Mouse (Mus musculus) T-cell, adult 2 months (primary cell): ENCODE measurements around the gene Rhbdf2.

Experiments used
- DNase-seq: peaks from one replicate; pipeline ENCODE4 v3.0.0; 2022; ENCODE audit warnings: low spot score

Rhbdf2 gene

DNA sequence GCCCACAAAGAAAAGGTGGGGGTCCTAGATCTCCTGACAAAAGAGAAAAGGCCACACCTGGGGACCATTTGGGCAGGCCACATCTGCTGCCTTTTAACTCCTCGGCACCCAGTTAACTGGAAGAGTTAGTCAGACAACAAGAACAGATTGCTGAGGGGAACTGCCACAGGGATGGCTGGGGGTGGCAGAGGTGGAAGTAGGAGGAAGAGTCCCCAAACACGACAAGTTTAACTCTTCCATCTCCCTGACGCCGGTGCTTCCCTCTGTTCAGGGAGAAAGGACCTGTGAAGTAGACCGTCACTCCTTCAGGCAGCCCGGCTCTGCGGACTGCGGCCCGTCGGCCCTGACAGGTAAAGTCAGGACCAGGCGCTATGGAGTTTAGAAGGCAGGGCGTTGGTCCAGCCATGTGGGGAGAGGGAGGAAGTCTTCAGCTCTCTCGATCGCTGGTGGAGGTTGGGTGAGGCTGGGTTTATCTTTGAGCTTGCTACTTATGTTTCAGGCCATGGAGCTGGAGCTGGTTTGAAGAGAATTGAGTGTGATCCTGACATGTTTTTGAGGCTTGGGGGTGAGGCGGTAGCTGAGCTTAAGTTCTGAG is 32.3 kb upstream of the Rhbdf2 start:
- no peak for DNase-seq

DNA sequence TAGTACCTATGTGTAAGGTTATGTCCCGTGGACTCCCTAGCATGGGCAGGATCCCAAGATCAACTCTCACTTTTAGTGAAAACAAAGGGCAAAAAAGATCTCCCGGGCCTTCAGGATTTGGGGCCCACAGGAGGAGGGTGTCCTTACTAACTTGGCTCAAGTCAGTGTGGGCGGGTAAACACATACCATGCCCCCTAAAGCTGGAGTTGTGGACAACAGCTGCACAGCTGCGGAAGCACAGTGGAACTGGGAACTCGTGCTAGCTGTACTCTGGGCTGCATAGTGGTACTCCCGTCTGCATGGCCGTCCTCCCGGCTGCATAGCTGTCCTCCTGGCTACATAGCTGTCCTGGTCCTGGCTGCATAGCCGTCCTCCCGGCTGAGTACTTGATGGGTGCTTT is 31.4 kb upstream of the Rhbdf2 start:
- no peak for DNase-seq

DNA sequence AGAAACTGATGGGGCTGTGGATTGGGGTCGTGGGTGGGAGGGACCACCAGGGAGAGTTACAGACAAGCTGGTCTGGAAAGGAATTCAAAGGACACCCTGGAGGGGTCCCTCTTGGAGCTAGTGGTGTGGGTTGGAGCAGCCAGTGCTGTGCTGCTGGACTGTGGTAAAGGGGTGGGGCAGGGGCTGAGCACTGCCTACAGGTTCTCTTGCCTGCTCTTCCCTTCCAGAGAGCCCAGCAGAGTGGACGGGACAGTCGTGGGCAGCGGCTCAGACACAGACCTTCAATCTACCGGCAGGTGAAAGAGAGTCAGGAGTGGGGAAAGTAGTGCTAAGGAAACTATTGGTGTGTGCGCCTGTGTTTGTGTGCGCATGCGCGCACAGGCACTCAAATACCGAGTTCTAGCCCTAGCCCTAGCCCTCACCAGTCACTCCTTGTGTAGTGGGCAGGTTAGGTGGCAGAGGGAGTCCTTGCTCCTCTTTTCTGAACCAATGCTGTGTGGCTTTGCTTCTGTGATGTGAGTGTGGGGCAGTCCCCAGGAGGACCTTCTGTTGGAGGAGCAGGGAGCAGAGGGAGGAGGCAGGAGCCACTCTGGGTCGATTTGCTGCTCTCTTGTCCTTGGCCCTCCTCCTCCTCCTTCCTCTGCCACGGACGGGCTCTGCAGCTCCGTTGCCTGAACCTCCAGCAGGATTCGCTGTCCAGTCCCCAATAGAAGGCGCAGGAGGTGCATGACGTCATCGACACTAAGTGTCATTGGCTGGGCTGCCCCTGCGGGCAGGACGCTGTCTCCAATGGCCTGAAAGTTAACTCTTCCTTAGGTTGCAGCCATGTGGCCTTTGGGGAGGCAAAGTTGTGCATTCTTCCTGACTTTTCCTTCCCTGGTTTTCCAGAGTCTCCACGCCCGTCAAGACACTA is 30.7 kb upstream of the Rhbdf2 start:
- peak; percentile 39 for DNase-seq

DNA sequence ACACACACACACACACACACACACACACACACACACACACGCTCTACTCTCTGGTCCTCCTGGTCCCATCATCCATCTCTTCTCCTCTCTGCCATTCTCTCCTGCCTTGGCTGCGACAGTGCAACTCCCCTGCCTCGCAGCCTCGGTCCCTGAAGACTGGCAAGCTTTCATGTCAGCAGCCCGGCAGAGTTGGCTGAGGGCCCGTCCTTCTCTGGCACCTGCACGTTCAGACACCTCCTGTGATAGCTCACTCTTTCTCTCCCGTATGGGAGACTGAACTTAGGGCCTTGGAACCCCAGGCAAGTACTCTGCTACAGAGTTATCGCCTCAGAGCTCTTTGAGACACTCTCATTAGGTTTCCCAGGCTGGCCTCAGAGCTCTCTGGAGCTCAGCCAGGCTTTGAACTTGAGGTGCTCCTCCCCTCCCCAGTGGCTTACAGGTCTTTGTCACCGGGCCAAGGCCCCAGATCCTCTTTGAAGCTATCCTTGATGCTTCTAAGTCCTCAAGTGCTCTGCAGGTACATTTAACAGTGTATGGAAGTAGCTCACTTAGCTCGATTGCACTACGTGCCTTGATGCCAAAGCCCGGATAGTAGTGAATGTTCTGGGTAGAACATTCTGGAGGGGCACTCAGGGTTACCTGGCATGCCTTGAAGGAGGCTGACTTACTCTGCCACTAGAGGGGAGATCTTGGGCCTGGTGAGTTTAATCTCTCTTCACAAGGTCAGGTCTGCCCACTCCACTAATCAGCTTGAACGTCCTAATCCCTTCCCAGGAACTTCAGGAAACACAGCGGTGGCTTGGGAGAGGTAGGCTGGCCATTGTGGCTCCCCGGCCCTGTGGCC is 29.8 kb upstream of the Rhbdf2 start:
- DNase-seq: no peak

DNA sequence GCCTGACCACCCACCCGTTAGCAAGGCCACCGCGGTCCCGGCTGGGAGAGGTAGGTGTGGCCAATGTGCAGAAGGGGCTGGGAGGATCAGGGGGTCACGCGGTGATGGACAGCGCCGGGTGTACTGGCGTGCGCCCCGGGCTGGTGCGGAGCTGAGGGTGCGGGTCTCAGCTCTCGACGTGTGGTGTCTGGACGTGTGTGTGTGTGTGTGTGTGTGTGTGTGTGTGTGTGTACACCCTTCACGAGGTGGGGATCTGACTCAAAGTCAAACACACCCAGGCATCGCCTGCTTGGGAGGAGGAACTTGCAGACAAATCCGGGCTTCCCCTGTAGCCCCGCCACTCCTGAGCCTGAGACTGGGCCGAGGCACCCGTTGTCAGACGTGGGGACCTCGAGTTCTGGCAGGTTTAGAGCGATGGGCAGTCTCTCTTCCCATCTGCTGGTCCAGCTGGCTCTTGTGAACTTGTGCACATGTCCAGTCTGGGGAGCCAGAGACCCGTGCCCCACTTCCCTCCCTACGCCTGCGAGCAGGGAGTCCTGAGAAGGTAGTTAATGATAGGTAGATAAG is 27.5 kb upstream of the Rhbdf2 start, which contains the start of gene Cygb:
Gene Cygb (minus strand): TSS at position 59 of the 567 bp plus-strand sequence.
- no peak for DNase-seq

DNA sequence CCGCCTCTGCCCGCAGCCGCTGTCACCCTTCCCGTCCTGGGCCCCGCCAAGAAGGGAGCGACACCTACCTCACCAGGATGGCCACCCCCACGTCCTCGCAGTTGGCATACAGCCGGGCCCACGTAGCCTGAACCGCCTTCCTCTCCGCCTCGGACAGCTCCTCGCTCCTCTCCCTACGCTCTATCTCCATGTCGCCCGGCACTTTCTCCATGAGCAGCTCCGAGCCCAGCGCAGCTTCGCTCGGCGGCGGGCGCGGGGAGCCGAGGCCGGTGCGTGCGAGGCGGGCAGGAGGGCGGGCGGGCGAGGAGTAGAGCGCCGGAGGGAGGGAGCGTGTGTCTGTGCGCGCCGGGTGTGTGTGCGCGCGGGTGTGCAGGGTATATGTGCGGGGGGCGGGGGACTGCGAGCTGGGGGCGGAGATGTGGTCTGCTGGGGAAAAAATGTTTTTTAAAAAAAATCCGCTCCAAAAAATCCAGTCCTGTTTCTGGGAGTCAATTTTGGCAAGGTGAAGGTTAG is 26.9 kb upstream of the Rhbdf2 start:
- DNase-seq: no peak

DNA sequence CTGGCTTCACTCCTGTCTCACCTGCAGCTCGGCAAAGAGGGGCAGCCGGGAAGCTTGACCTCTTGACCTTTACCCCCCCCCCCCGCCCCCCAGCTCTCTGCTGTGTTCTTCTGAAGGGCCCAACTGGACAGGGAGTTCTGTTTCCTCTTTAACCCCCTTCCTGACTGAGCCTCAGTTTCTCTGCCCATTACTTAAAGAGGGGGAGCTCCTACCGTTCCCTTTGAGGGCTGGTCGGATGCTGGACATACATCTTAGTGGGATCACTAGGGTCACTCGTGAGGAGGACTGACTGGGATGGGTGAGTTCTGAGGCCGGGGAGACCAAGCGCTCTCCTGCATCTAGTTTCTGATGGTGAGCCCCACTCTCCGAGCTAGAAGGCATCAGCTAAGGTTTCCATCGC is 26.4 kb upstream of the Rhbdf2 start, which contains the start of gene Prcd:
Gene Prcd (plus strand): TSS at position 301 of the 400 bp plus-strand sequence.
- DNase-seq: no peak

DNA sequence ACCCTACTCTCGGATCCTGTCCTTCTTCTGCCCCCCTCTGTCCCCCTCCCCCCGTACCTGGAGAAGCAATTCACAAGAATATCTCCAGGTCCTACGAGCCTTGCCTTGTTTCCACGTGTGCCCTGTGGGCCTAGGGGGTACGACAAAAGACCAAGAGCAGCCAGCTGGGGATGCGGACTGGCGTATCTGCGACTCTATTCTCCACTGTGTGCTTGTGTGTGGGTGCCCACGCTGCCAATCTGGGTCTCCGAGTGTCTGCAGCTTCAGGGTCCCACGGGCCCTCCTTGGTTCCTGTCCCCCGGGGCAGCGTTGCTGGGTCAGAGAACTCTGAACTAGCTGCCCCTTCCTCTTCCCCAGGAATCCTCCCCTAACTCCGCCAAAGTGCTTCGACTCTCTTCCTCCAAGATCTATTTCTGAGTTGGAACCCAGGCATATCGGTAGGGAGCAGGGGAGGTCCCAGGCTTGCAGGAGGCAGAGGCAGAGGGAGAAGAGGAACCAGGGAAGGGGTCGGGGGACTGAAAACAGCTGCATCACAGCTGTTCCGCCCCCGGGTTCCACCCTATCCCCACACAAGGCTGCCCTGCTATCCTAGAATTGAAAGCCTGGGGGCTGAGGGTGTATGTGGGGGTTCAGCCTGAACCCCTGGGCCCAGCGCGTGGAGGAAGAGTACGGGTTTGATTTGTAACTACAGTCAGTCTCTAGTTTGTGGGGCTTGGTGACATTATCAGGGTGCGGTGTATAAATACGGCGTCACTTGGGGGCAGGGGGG is 25.7 kb upstream of the Rhbdf2 start:
- DNase-seq: no peak

DNA sequence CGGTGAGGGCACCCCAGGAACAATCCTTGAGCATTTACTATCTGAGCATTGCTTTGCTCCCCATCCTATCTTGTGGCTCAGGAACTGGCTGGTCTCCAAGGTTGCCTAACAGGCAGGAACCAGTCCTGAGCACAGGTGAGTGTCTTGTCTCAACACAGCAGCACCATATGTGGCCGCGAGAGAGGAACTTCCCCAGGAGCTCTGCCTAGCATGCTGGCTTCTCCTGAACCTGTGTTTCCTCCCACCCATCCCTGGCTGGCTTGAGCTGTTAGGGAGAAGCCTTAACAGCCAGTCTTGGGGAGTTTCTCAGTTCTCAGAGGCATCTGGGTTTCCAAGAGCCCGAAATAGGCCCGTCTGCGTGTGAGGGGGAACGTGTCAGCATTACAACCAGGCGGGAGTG is 24.5 kb upstream of the Rhbdf2 start:
- no peak for DNase-seq

DNA sequence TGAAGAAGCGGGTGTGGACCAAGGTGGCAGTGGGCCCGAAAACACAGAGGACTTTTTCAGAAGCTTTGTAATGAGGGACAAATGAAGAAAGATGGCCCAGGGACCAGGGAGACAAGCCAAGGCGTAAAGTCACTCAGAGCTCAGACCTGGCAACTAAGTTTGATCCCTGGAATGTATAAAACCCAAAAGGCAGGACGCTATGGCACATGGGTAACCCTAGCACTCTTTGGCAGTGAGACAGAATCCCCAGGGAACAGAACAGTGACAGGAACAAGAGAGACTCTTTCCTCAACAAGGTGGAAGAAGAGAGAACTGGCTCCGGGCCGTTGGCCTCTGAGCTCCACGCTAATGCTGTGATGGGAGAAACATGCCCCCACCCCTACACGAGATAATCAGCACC is 24.0 kb upstream of the Rhbdf2 start:
- DNase-seq: no peak

DNA sequence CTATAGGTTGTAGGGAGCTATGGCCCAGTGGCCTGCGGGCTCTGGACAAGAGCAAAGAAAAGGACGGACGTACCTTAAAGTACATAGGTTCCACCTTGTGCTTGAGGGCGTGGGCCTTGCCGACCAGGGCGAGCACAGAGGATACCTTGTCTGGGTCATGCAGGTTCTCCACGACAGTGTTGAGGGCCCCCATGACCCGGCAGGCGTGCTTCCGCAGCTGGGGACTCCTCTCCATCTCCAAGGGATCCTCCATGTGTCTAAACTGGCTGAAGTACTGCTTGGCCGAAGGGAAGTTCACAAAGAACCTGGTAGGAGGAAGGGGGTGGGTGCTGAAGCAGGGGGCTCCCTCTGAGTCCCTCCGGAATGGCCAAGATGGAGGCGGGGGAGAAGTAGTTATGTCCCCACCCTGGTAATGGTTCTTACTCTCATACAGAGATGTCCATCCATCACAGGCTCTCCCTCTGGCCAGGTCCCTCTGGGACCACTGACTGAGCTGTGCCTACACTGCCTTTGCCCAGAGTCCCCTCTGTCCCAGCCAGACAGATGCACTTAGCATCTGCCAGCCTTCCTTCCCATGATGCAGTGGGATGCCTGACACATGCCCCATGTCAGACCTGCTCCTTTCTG is 23.0 kb upstream of the Rhbdf2 start:
- no peak for DNase-seq

DNA sequence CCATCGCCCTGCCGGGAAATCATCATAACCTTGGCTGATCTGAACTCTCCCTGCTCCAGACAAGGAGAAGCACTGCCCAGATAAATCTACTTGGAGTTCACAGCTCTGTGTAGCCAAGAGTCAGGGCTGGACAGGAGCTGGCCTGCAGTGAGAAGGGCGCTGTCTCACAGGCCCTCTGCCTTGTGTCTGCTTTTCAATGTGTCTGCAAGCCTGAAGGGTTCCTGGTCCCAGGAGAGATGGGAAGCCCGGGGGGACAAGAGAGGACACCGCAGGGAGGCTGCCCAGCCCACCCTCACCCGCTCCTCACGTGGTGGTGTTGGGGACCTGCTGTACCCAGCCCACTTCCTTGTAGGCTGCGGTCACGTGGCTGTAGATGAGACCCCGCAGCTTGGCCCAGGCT is 22.2 kb upstream of the Rhbdf2 start:
- DNase-seq: no peak

DNA sequence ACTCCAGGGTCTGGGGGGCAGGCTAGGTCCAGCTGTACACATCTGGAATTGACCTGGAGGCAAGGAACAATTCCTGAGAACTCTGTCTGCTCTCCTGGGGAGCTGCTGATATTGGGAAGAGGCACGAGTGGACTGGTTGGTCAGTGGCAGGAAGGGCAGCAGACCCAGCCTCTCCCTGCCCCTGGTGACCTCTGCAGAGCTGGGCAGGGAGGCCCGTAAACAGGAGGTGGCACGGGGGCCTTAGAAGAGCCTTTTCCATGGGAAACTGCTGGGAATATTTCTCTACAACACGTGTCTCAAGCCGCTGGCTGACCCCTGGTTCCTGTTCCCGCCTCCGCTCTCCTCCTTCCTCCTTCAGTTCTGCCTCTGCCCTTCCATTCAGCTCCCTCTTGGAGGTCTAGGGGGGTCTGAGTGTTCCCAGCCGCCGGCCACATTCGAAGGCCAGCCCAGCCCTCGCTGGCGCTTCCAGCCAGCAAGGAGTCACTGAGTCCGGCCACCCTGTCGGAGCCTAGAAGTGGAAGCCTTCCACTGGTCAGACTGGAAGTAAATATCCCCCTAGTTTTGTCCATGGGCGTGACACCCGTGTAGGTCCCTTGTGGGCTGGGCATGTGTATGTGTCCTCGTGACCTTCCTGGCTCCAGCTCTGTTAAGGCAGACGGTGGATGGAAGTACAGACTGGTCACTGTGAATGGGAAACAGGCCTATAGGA is 21.5 kb upstream of the Rhbdf2 start:
- DNase-seq: no peak

DNA sequence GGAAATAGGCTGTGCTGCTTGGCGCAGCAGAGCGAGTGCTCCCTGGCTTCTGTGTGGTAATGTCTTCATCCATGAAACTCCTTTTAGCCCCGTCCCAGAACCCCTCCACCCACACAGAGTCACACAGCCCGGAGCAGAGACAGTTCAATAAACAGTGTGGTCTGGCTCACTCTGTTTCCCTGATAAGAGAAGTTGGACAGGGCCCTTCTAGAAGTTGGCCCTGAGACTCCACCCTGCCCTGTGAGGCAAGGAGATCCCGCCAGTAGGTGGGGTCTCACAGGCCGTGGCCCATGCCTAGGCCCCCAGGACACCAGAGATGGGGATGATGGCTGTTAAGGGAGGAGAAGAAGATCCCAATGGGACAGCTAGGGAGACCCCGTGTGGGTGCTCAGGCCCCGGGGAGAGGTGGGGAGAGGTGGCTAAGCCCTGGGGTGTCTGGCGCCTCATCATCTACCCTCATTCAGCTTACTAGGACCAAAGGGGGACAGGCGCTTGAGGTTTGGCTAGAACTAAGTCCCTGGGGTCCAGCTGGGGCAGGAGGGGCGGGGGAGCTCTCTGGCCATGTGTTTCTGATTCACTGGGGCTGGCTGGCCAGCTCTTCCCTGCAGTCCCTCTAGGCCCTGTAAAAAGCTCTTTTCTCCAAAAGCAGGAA is 20.6 kb upstream of the Rhbdf2 start:
- DNase-seq: no peak

DNA sequence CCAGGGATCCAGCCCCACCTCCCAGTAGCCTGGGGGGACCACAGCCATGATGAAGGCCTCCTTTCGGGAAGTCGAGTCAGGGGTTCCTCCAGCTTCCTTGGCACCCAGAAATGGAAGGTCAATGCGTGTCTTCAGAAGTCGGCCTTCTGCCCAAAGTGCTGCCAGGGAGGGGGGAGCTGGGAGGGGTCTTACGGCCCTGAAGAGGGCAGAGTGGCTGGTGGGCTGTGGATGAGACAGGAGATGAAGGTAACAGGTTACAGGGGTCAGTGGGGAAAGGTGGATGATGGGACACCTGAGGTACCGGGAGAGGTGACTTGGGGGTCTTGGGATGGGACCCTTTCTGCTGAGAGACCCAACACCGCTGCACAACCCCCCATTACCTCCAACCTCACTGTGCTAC is 20.0 kb upstream of the Rhbdf2 start:
- no peak for DNase-seq

DNA sequence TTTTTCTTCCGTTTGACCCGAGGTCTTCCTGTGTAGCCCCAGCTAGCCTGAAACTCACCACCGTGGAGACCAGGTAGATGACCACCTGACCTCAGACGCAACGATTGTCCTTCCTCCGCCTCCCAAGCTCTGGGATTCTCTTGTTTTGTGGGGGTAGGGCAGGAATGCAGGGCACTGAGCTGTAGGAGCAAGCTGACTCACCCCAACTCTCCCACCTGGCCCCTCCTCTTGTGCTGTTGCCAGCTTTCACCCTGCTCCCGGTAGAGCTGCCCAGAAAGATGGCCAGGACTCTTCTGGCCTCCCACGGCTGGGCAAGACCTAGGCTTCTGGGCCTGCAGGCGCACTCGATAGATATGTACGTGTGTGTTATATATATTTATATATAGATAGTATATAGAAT is 19.3 kb upstream of the Rhbdf2 start:
- no peak for DNase-seq

DNA sequence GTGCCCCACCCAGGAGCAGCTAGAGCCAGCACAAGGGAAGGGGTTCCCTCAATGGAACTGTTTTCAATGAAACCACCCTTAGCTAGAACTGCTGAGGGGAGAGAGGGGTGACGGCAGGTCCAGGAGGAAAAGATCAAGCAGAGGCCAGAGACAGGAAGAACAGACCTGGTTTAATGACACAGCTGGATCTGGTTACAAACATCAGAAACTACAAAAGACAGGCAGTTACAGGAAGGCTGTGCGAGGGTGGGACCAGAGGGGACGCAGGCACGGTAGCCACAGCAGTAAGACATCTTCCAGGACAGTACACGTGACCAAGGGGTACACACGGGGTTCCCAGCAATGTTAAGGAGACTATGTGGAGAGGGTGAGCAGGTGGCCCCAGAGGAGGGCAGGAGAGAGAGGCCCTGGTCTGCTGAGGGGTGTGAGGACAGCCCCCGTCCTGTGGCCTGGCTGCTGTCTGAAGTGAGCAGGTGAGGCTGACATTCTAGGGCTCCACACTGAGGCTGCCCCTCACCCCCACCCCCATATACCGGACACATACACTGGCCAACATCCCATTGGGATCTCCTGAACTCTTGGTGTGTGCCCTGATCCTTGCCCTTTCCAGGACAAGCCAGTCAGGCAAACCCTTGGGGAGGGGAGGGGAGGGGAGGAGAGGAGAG is 18.8 kb upstream of the Rhbdf2 start:
- DNase-seq: no peak

DNA sequence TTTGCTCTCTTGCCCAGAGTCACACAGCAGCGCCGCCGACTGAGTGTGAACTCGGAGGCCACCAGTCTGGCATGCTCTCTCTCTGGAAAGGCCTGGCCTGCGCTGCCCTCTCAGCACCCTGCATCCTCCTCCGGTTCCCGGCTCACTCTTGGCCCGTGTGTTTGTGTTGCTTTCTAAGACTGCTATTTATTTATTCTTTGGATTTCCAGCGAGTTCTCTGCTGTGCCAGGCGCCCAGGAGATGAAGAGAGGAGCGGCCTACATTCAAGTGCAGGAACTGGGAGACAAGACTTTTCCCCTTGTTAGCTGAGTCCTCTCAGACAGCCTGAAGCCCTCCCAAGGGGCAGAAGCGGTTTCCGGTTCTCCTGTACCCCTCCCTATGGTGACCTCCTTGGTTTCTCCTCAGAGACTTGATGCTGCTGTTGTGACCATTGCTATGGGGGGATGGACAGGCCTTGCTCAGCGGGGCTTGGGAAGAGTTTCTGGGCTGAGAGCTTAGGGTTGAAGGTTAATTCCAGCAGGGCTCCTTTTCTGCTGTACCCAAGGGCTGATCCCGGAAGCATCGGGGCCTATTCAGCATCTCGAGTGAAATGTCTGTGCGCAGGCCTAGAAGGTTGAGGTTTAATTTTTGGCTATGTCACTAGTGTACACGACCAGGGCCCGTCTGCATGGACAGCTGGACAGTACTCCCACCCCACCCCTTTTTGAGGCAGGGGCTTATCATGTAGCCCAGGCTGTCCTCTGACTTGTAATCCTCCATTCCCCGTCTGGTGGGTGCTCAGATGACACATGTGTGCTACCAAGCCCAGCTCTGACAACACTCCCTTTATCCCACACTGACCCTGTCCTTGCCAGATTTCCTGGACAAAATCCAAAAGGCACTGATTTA is 17.6 kb upstream of the Rhbdf2 start:
- no peak for DNase-seq
